Mouse (Mus musculus): ENCODE results near the gene Hmgxb4.

DNA sequence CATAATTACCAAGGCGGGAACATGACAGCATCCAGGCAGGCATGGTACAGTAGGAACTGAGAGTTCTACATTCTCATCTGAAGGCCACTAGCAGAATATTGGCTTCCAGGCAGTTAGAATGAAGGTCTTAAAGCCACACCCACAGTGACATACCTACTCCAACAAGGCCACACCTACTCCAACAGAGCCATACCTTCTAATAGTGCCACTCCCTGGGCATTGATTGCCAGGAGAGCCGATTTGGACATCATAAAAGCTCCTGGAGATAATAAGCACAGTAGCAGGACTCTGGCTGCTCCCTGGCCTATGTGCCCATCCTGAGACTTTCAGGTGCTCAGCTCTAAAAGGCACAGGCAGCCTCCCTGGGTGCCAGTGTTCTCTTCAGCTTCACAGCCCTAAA lies 19.3 kb upstream of the Hmgxb4 start:
- no peak for TF ChIP-seq POLR2A (IDR thresholded peaks at IDR 0.05; ENCODE audit: low read depth, low read length)
- TF ChIP-seq CTCF (IDR thresholded peaks at IDR 0.05; ENCODE audit: borderline replicate concordance, insufficient read depth, low read length): no peak
